Comparison of ENCODE assay signal across 8 mouse cellular contexts in genomic region chr9:43284284-43284683, GRCm38 (mm10). TPM values are rescaled to one million over a fixed set of nuclear protein-coding genes. Genes with fewer than 3 reads are reported as not detected.
DNase-seq lines count a peak whose midpoint lies in the region; ATAC-seq and TF ChIP-seq lines count a peak whose summit lies in the region.

No protein-coding gene starts in this region.

- H3K27me3 ChIP-seq in forebrain, embryonic 11.5 days (ENCODE audit: control insufficient read depth, insufficient read depth, low read length) = no peaks in the 10 kb centered on the region; the same call in 1 of the 2 replicates
- H3K27me3 ChIP-seq in heart, embryonic 16.5 days (ENCODE audit: control insufficient read depth, insufficient read depth, low read length) = peaks cover 9% of the 10 kb centered on the region
- H3K27me3 ChIP-seq in liver, embryonic 15.5 days = peaks cover 59% of the 10 kb centered on the region
- no peaks in the 10 kb centered on the region for H3K27me3 ChIP-seq in neural tube, embryonic 14.5 days (ENCODE audit: control insufficient read depth, insufficient read depth, low read length)
- H3K27me3 ChIP-seq in testis, adult 2 months (ENCODE audit: control insufficient read depth, insufficient read depth, low read length) = no peaks in the 10 kb centered on the region

- no peak overlapping the region for H3K27ac ChIP-seq in forebrain, embryonic 11.5 days (ENCODE audit: low read depth, low read length)
- no peak overlapping the region for H3K27ac ChIP-seq in heart, embryonic 16.5 days (ENCODE audit: low read length)
- H3K27ac ChIP-seq in liver, embryonic 15.5 days (replicated peaks) = no peak overlapping the region
- no peak overlapping the region for H3K27ac ChIP-seq in neural tube, embryonic 14.5 days (ENCODE audit: low read depth, low read length)
- H3K27ac ChIP-seq in testis, adult 2 months (ENCODE audit: control insufficient read depth, insufficient read depth, low read depth, low read length) = no peak overlapping the region

- DNase-seq in CD8-positive naive resting alpha-beta T cell, adult 2 months (ENCODE audit: low read depth in 2 of 2, low spot score in 2 of 2) = peak; percentile 6 to 25
- DNase-seq in c-Kit-positive CD71-negative TER-119-negative erythroid progenitor cells, embryonic 14.5 days (ENCODE audit: low read depth) = peak; percentile 60
- DNase-seq in forebrain, embryonic 11.5 days (ENCODE audit: low spot score) = peak; percentile 94
- peak; percentile 77 to 87 for DNase-seq in kidney, postnatal 36 days

- H3K36me3 ChIP-seq in forebrain, embryonic 11.5 days (ENCODE audit: control insufficient read depth, insufficient read depth, low read length) = no peaks in the 10 kb centered on the region
- H3K36me3 ChIP-seq in heart, embryonic 16.5 days (ENCODE audit: control insufficient read depth, insufficient read depth) = no peaks in the 10 kb centered on the region
- no peaks in the 10 kb centered on the region for H3K36me3 ChIP-seq in liver, embryonic 15.5 days (replicated peaks)
- H3K36me3 ChIP-seq in neural tube, embryonic 14.5 days (ENCODE audit: control insufficient read depth, insufficient read depth, low read length) = no peaks in the 10 kb centered on the region
- H3K36me3 ChIP-seq in testis, adult 2 months (ENCODE audit: control insufficient read depth, insufficient read depth, low read length) = no peaks in the 10 kb centered on the region

- no peaks in the 10 kb centered on the region for H3K9me3 ChIP-seq in forebrain, embryonic 11.5 days (ENCODE audit: control insufficient read depth, low read length)
- H3K9me3 ChIP-seq in heart, embryonic 16.5 days (replicated peaks; ENCODE audit: control insufficient read depth, low read length) = no peaks in the 10 kb centered on the region
- H3K9me3 ChIP-seq in liver, embryonic 15.5 days (replicated peaks) = no peaks in the 10 kb centered on the region
- no peaks in the 10 kb centered on the region for H3K9me3 ChIP-seq in neural tube, embryonic 14.5 days (ENCODE audit: control insufficient read depth, low read length)

- peak; percentile 84 for ATAC-seq in forebrain, embryonic 11.5 days (replicated peaks; ENCODE audit: low FRiP score)
- peak; percentile 83; the same call in 1 of the 2 replicates for ATAC-seq in heart, embryonic 16.5 days (replicated peaks; ENCODE audit: extremely low read depth, insufficient read depth, low FRiP score)
- ATAC-seq in liver, embryonic 15.5 days (ENCODE audit: insufficient read depth) = peak; percentile 56
- ATAC-seq in neural tube, embryonic 14.5 days (ENCODE audit: low read depth) = peak; percentile 91

- no peak for TF ChIP-seq POLR2A in testis, adult 2 months (IDR thresholded peaks at IDR 0.05; ENCODE audit: control insufficient read depth, low read depth, low read length)

- WGBS in forebrain, embryonic 11.5 days = 2% methylated on average over 6 of the region's 6 CpGs
- WGBS in heart, embryonic 16.5 days = 5% methylated on average over 6 of the region's 6 CpGs
- WGBS in liver, embryonic 15.5 days (ENCODE audit: insufficient replicate concordance) = 11% methylated on average over 6 of the region's 6 CpGs
- 4% methylated on average over 6 of the region's 6 CpGs for WGBS in neural tube, embryonic 14.5 days

- no peak overlapping the region for H3K4me3 ChIP-seq in forebrain, embryonic 11.5 days (ENCODE audit: low read depth, low read length)
- H3K4me3 ChIP-seq in heart, embryonic 16.5 days (ENCODE audit: low read length) = no peak overlapping the region
- H3K4me3 ChIP-seq in liver, embryonic 15.5 days (replicated peaks) = no peak overlapping the region
- no peak overlapping the region for H3K4me3 ChIP-seq in neural tube, embryonic 14.5 days (ENCODE audit: low read depth, low read length)
- H3K4me3 ChIP-seq in testis, adult 2 months (ENCODE audit: control insufficient read depth, low read depth, low read length) = no peak overlapping the region

- no peak overlapping the region for H3K4me2 ChIP-seq in forebrain, embryonic 11.5 days (ENCODE audit: low read depth, low read length, severe bottlenecking)
- no peak overlapping the region for H3K4me2 ChIP-seq in heart, embryonic 16.5 days (ENCODE audit: low read depth, low read length)
- H3K4me2 ChIP-seq in liver, embryonic 15.5 days = no peak overlapping the region
- H3K4me2 ChIP-seq in neural tube, embryonic 14.5 days (ENCODE audit: low read depth, low read length) = no peak overlapping the region

- TF ChIP-seq CTCF in testis, adult 2 months (IDR thresholded peaks at IDR 0.05; ENCODE audit: control insufficient read depth, insufficient read depth, insufficient replicate concordance, low read depth, low read length) = peak; percentile 98

- no peak overlapping the region for H3K9ac ChIP-seq in forebrain, embryonic 11.5 days (ENCODE audit: low read length)
- no peak overlapping the region for H3K9ac ChIP-seq in heart, embryonic 16.5 days (ENCODE audit: low read length)
- no peak overlapping the region for H3K9ac ChIP-seq in liver, embryonic 15.5 days
- H3K9ac ChIP-seq in neural tube, embryonic 14.5 days (replicated peaks; ENCODE audit: low read depth, low read length) = no peak overlapping the region

- 0 out of 2 replicates have a peak, but pooled peaks cover 3% of the 10 kb centered on the region for H3K4me1 ChIP-seq in forebrain, embryonic 11.5 days (replicated peaks; ENCODE audit: control insufficient read depth, insufficient read depth, low read length)
- no peaks in the 10 kb centered on the region for H3K4me1 ChIP-seq in heart, embryonic 16.5 days (ENCODE audit: control insufficient read depth, insufficient read depth, low read length)
- 0 out of 2 replicates have a peak, but pooled peaks cover 3% of the 10 kb centered on the region for H3K4me1 ChIP-seq in liver, embryonic 15.5 days (replicated peaks)
- no peaks in the 10 kb centered on the region for H3K4me1 ChIP-seq in neural tube, embryonic 14.5 days (ENCODE audit: control insufficient read depth, insufficient read depth, low read length)
- peaks cover 2% of the 10 kb centered on the region; the same call in 1 of the 2 replicates for H3K4me1 ChIP-seq in testis, adult 2 months (ENCODE audit: control insufficient read depth, insufficient read depth, low read length)

RNA-seq across cellular contexts. Expression of gene Trim29, which starts 26.4 kb away (rescaled TPM):
- polyA plus RNA-seq in forebrain, embryonic 11.5 days (2014; fragmentation: Nextera tagmentation; extraction: Ambion mirVana) = 1.3 and 1.6 TPM in 2 replicates
- polyA plus RNA-seq in heart, embryonic 16.5 days (2015; fragmentation: Nextera tagmentation; extraction: Ambion mirVana) = 5.6 and 11.0 TPM in 2 replicates
- polyA plus RNA-seq in liver, embryonic 15.5 days (2015; fragmentation: Nextera tagmentation; extraction: Ambion mirVana) = 0.03 and 0.09 TPM in 2 replicates
- not detected in 2 replicates for polyA plus RNA-seq in neural tube, embryonic 14.5 days (2014; fragmentation: Nextera tagmentation; extraction: Ambion mirVana)
- 0.19 and 0.26 TPM in 2 replicates for polyA plus RNA-seq in testis, adult 2 months (2012; rRNA removed)

RNA-seq across cellular contexts. Expression of gene Oaf, which starts 44.6 kb away (rescaled TPM):
- 38.9 and 46.7 TPM in 2 replicates for polyA plus RNA-seq in forebrain, embryonic 11.5 days (2014; fragmentation: Nextera tagmentation; extraction: Ambion mirVana)
- 26.0 and 27.4 TPM in 2 replicates for polyA plus RNA-seq in heart, embryonic 16.5 days (2015; fragmentation: Nextera tagmentation; extraction: Ambion mirVana)
- 26.8 and 30.0 TPM in 2 replicates for polyA plus RNA-seq in liver, embryonic 15.5 days (2015; fragmentation: Nextera tagmentation; extraction: Ambion mirVana)
- 2.3 and 9.3 TPM in 2 replicates for polyA plus RNA-seq in neural tube, embryonic 14.5 days (2014; fragmentation: Nextera tagmentation; extraction: Ambion mirVana)
- polyA plus RNA-seq in testis, adult 2 months (2012; rRNA removed) = 2.0 and 3.7 TPM in 2 replicates

Comparison
In these comparisons a context has a peak if more than half of its experiments do, and no peak if none do; other contexts are left out.
1. DNase-seq: peak in every context shown above with its lines; median percentile 94 in forebrain, embryonic 11.5 days; 82 in kidney, postnatal 36 days; 60 in c-Kit-positive CD71-negative TER-119-negative erythroid progenitor cells, embryonic 14.5 days; 16 in CD8-positive naive resting alpha-beta T cell, adult 2 months.